Mouse (Mus musculus): ENCODE data around the gene Ace. TPM values are rescaled to one million over a fixed set of nuclear protein-coding genes. Genes with fewer than 3 reads are reported as not detected.

Gene Ace
- 0.45 TPM for polyA plus RNA-seq (2014; fragmentation: Illumina TruSeq; extraction: RNeasy Lipid Tissue Mini Kit (QIAGEN cat#74804); ENCODE audit: low read depth, low replicate concordance)

GRCm38 (mm10) chr11:105967741-105968574 is at the start of gene Ace:
TSS of gene Ace (plus strand) at chr11:105967945.

GRCm38 (mm10) chr11:105952911-105953386 is 14.8 kb upstream of the Ace start, which contains the start of gene Cyb561:
TSS of gene Cyb561 (minus strand) at chr11:105953336.

GRCm38 (mm10) chr11:105994375-105994774 is 26.6 kb downstream of the Ace start, which contains the start of gene Ace3:
TSS of gene Ace3 (plus strand) at chr11:105994675.

GRCm38 (mm10) chr11:106007821-106008220 is 40.1 kb downstream of the Ace start, which contains the start of gene Kcnh6:
TSS of gene Kcnh6 (plus strand) at chr11:106008124.

GRCm38 (mm10) chr11:106036548-106037417 is 69.0 kb downstream of the Ace start, which contains the start of gene Dcaf7:
TSS of gene Dcaf7 (plus strand) at chr11:106036872.

Other genes with a start within 250 kb of the Ace start
- gene Cyb561, start 14.6 kb upstream of the Ace start, polyA plus RNA-seq (2014; fragmentation: Illumina TruSeq; extraction: RNeasy Lipid Tissue Mini Kit (QIAGEN cat#74804); ENCODE audit: low read depth, low replicate concordance): 1.9 TPM
- not detected for gene Ace3, start 26.7 kb downstream of the Ace start, polyA plus RNA-seq (2014; fragmentation: Illumina TruSeq; extraction: RNeasy Lipid Tissue Mini Kit (QIAGEN cat#74804); ENCODE audit: low read depth, low replicate concordance)
- gene Kcnh6, start 40.2 kb downstream of the Ace start, polyA plus RNA-seq (2014; fragmentation: Illumina TruSeq; extraction: RNeasy Lipid Tissue Mini Kit (QIAGEN cat#74804); ENCODE audit: low read depth, low replicate concordance): not detected
- 13.7 TPM for gene Dcaf7, start 68.9 kb downstream of the Ace start, polyA plus RNA-seq (2014; fragmentation: Illumina TruSeq; extraction: RNeasy Lipid Tissue Mini Kit (QIAGEN cat#74804); ENCODE audit: low read depth, low replicate concordance)
- gene Taco1, start 98.1 kb downstream of the Ace start, polyA plus RNA-seq (2014; fragmentation: Illumina TruSeq; extraction: RNeasy Lipid Tissue Mini Kit (QIAGEN cat#74804); ENCODE audit: low read depth, low replicate concordance): 12.6 TPM
- 3.6 TPM for gene Map3k3, start 116.7 kb downstream of the Ace start, polyA plus RNA-seq (2014; fragmentation: Illumina TruSeq; extraction: RNeasy Lipid Tissue Mini Kit (QIAGEN cat#74804); ENCODE audit: low read depth, low replicate concordance)
- gene Gm10840, start 192.9 kb downstream of the Ace start, polyA plus RNA-seq (2014; fragmentation: Illumina TruSeq; extraction: RNeasy Lipid Tissue Mini Kit (QIAGEN cat#74804); ENCODE audit: low read depth, low replicate concordance): not detected
- gene Limd2, start 192.9 kb downstream of the Ace start, polyA plus RNA-seq (2014; fragmentation: Illumina TruSeq; extraction: RNeasy Lipid Tissue Mini Kit (QIAGEN cat#74804); ENCODE audit: low read depth, low replicate concordance): 6.1 TPM
- 1.8 TPM for gene Strada, start 234.2 kb downstream of the Ace start, polyA plus RNA-seq (2014; fragmentation: Illumina TruSeq; extraction: RNeasy Lipid Tissue Mini Kit (QIAGEN cat#74804); ENCODE audit: low read depth, low replicate concordance)
- 98.6 TPM for gene Ccdc47, start 248.4 kb downstream of the Ace start, polyA plus RNA-seq (2014; fragmentation: Illumina TruSeq; extraction: RNeasy Lipid Tissue Mini Kit (QIAGEN cat#74804); ENCODE audit: low read depth, low replicate concordance)
- gene Ddx42, start 249.0 kb downstream of the Ace start, polyA plus RNA-seq (2014; fragmentation: Illumina TruSeq; extraction: RNeasy Lipid Tissue Mini Kit (QIAGEN cat#74804); ENCODE audit: low read depth, low replicate concordance): 20.6 TPM